Comparison of ENCODE assay signal across 8 mouse cellular contexts in genomic region chr7:16046101-16046480, GRCm38 (mm10). TPM values are rescaled to one million over a fixed set of nuclear protein-coding genes. Genes with fewer than 3 reads are reported as not detected.
DNase-seq lines count a peak whose midpoint lies in the region; ATAC-seq and TF ChIP-seq lines count a peak whose summit lies in the region.

No protein-coding gene starts in this region.

- peak overlapping the region; percentile 72 for H3K9ac ChIP-seq in heart, adult 2 months (ENCODE audit: low read depth, low read length)
- H3K9ac ChIP-seq in lung, embryonic 15.5 days, result peak overlapping the region; percentile 95

- intact Hi-C loops in heart, adult 2 months (cut with DNase I), result loop anchor here (5.0 kb wide), 1 partner anchor 124 kb away; the partner anchor contains the start of gene Selenow

- no peak for TF ChIP-seq CTCF in cortical plate, adult 2 months (IDR thresholded peaks at IDR 0.05; ENCODE audit: extremely low read depth, insufficient read depth, low read length)
- no peak for TF ChIP-seq CTCF in heart, adult 2 months (IDR thresholded peaks at IDR 0.05)
- no peak for TF ChIP-seq CTCF in kidney, adult 2 months (conservative IDR thresholded peaks at IDR 0.05; ENCODE audit: insufficient read depth, insufficient read length, low read depth, low read length)

- peak overlapping the region; percentile 83 for H3K4me3 ChIP-seq in cortical plate, adult 2 months (ENCODE audit: insufficient read depth, low read length)
- H3K4me3 ChIP-seq in heart, adult 2 months, result peak overlapping the region; percentile 90
- H3K4me3 ChIP-seq in kidney, adult 2 months (ENCODE audit: insufficient read depth, low read depth, low read length), result peak overlapping the region; percentile 81
- peak overlapping the region; percentile 83 for H3K4me3 ChIP-seq in lung, embryonic 15.5 days

- under 1% methylated on average over 7 of the region's 7 CpGs for WGBS in heart, adult 2 months
- 2% methylated on average over 7 of the region's 7 CpGs for WGBS in kidney, adult 2 months
- 1% methylated on average over 7 of the region's 7 CpGs for WGBS in lung, embryonic 15.5 days

- no peaks in the 10 kb centered on the region for H3K9me3 ChIP-seq in lung, embryonic 15.5 days

- peak overlapping the region; percentile 73 for H3K4me2 ChIP-seq in lung, embryonic 15.5 days

- peak overlapping the region; percentile 86 for H3K27ac ChIP-seq in cortical plate, adult 2 months (ENCODE audit: insufficient read depth, low read length)
- peak overlapping the region; percentile 96 for H3K27ac ChIP-seq in heart, adult 2 months
- peak overlapping the region; percentile 82 for H3K27ac ChIP-seq in kidney, adult 2 months (ENCODE audit: insufficient read depth, low read depth, low read length)
- peak overlapping the region; percentile 96 for H3K27ac ChIP-seq in lung, embryonic 15.5 days

- peak; percentile 19; the same call in 1 of the 2 replicates for ATAC-seq in lung, embryonic 15.5 days (ENCODE audit: borderline replicate concordance, extremely low read depth, low FRiP score, low TSS enrichment)
- peak; percentile 65 for ATAC-seq in neutrophil, adult 5-6 weeks (ENCODE audit: extremely low read depth, insufficient number of reproducible peaks, low FRiP score, poor library complexity, severe bottlenecking)
- ATAC-seq in frontal cortex, adult (ENCODE audit: low TSS enrichment), result no peak

- peak; percentile 64; the same call in 1 of the 2 replicates for TF ChIP-seq EP300 in heart, adult 2 months (IDR thresholded peaks at IDR 0.05; ENCODE audit: insufficient read depth, low read depth, low read length)

- H3K4me1 ChIP-seq in cortical plate, adult 2 months (ENCODE audit: control insufficient read depth, insufficient read depth, low read length), result peaks cover 6% of the 10 kb centered on the region
- peaks cover 37% of the 10 kb centered on the region for H3K4me1 ChIP-seq in heart, adult 2 months (ENCODE audit: control insufficient read depth, insufficient read depth, low read length)
- peaks cover 32% of the 10 kb centered on the region; the same call in 1 of the 2 replicates for H3K4me1 ChIP-seq in kidney, adult 2 months (ENCODE audit: control insufficient read depth, insufficient read depth, low read length)
- H3K4me1 ChIP-seq in lung, embryonic 15.5 days, result peaks cover 49% of the 10 kb centered on the region

- DNase-seq in right cerebral cortex, postnatal 10 days (ENCODE audit: low spot score in 2 of 2), result peak; percentile 55 to 67
- DNase-seq in right cerebral cortex, adult 2 months (ENCODE audit: low spot score in 2 of 2), result no peak
- peak in 1 of 2 experiments; percentile 85 for DNase-seq in heart, adult 2 months
- DNase-seq in kidney, adult 2 months, result peak; percentile 71

- H3K27me3 ChIP-seq in heart, adult 2 months (ENCODE audit: control insufficient read depth, insufficient read depth, low read length), result no peaks in the 10 kb centered on the region
- H3K27me3 ChIP-seq in kidney, adult 2 months (replicated peaks; ENCODE audit: control insufficient read depth, insufficient read depth, low read length), result no peaks in the 10 kb centered on the region
- no peaks in the 10 kb centered on the region for H3K27me3 ChIP-seq in lung, embryonic 15.5 days

- peaks cover 5% of the 10 kb centered on the region; the same call in 1 of the 2 replicates for H3K79me2 ChIP-seq in heart, adult 2 months (replicated peaks; ENCODE audit: control insufficient read depth, insufficient read depth, low read length)

- TF ChIP-seq POLR2A in cortical plate, adult 2 months (IDR thresholded peaks at IDR 0.05; ENCODE audit: extremely low read depth, insufficient read depth, low read length), result no peak
- TF ChIP-seq POLR2A in heart, adult 2 months (IDR thresholded peaks at IDR 0.05; ENCODE audit: insufficient read depth, low read depth, low read length), result peak; percentile 35; the same call in 1 of the 2 replicates
- TF ChIP-seq POLR2A in kidney, adult 2 months (IDR thresholded peaks at IDR 0.05; ENCODE audit: low read depth, low read length), result no peak

- H3K36me3 ChIP-seq in heart, adult 2 months (ENCODE audit: control insufficient read depth, insufficient read depth, low read length), result no peaks in the 10 kb centered on the region; the same call in 1 of the 2 replicates
- no peaks in the 10 kb centered on the region for H3K36me3 ChIP-seq in kidney, adult 2 months (ENCODE audit: control insufficient read depth, insufficient read depth, low read length)
- H3K36me3 ChIP-seq in lung, embryonic 15.5 days, result peaks cover 4% of the 10 kb centered on the region; the same call in 1 of the 2 replicates

RNA-seq across cellular contexts. Expression of gene Bicra, which starts 1.6 kb away (rescaled TPM):
- polyA plus RNA-seq in cortical plate, adult 2 months (2012; rRNA removed), result 7.8 and 8.5 TPM in 2 replicates
- total RNA-seq in heart, adult 2 months (2021), result 1 to 10 TPM; 5.8 to 7.5 TPM
- 5.9 and 8.4 TPM in 2 replicates for polyA plus RNA-seq in heart, adult 2 months (2012; rRNA removed)
- 7.9 and 8.6 TPM in 2 replicates for polyA plus RNA-seq in kidney, adult 2 months (2012; rRNA removed)
- 5.8 and 8.0 TPM in 2 replicates for polyA plus RNA-seq in lung, embryonic 15.5 days (2015; fragmentation: Nextera tagmentation; extraction: Ambion mirVana)
- 11.9 and 12.9 TPM in 2 replicates for total RNA-seq in neutrophil, adult 5-6 weeks (2017)

RNA-seq across cellular contexts. Expression of gene Zfp541, which starts 15.5 kb away (rescaled TPM):
- 0.45 and 0.52 TPM in 2 replicates for polyA plus RNA-seq in cortical plate, adult 2 months (2012; rRNA removed)
- not detected for total RNA-seq in heart, adult 2 months (2021)
- 0.02 and 0.03 TPM in 2 replicates for polyA plus RNA-seq in heart, adult 2 months (2012; rRNA removed)
- 0.03 TPM in 1 of 2 replicates, not detected in the other for polyA plus RNA-seq in kidney, adult 2 months (2012; rRNA removed)
- 0.04 TPM in 1 of 2 replicates, not detected in the other for polyA plus RNA-seq in lung, embryonic 15.5 days (2015; fragmentation: Nextera tagmentation; extraction: Ambion mirVana)
- 0.61 and 0.70 TPM in 2 replicates for total RNA-seq in neutrophil, adult 5-6 weeks (2017)

RNA-seq across cellular contexts. Expression of gene Napa, which starts 52.2 kb away (rescaled TPM):
- polyA plus RNA-seq in cortical plate, adult 2 months (2012; rRNA removed), result 436 and 444 TPM in 2 replicates
- total RNA-seq in heart, adult 2 months (2021), result 10 to 100 TPM; 74.0 to 95.3 TPM
- 147 and 165 TPM in 2 replicates for polyA plus RNA-seq in heart, adult 2 months (2012; rRNA removed)
- 177 and 207 TPM in 2 replicates for polyA plus RNA-seq in kidney, adult 2 months (2012; rRNA removed)
- 168 and 178 TPM in 2 replicates for polyA plus RNA-seq in lung, embryonic 15.5 days (2015; fragmentation: Nextera tagmentation; extraction: Ambion mirVana)
- 75.3 and 78.1 TPM in 2 replicates for total RNA-seq in neutrophil, adult 5-6 weeks (2017)

Comparison
In these comparisons a context has a peak if more than half of its experiments do, and no peak if none do; other contexts are left out.
1. DNase-seq: peak in right cerebral cortex, postnatal 10 days (2 of 2) and kidney, adult 2 months (single experiment); none in right cerebral cortex, adult 2 months (0 of 2).
2. Peak in every context shown above with its lines, with median percentiles within 50 percentile points of each other: H3K27ac ChIP-seq and H3K4me3 ChIP-seq.